Mouse (Mus musculus): ENCODE results near the gene 1700003F12Rik.

1700003F12Rik gene

GRCm38 (mm10) chr2:154549127-154549885 lies 2.4 kb downstream of the 1700003F12Rik start:
- DNase-seq (ENCODE audit: low read depth), result no peak

- no peak for DNase-seq (ENCODE audit: low read depth)
Measured at GRCm38 (mm10) chr2:154549886-154550189, 3.0 kb downstream of the 1700003F12Rik start.

- no peak for DNase-seq (ENCODE audit: low read depth)
Measured at GRCm38 (mm10) chr2:154550937-154551336, 4.1 kb downstream of the 1700003F12Rik start.

GRCm38 (mm10) chr2:154551476-154551875 lies 4.6 kb downstream of the 1700003F12Rik start, which contains the start of gene Actl10:
Gene Actl10 (plus strand): TSS chr2:154551776.
- no peak for DNase-seq (ENCODE audit: low read depth)

- DNase-seq (ENCODE audit: low read depth), result no peak
Measured at GRCm38 (mm10) chr2:154551927-154552326, 5.0 kb downstream of the 1700003F12Rik start.

- DNase-seq (ENCODE audit: low read depth), result no peak
Measured at GRCm38 (mm10) chr2:154552424-154552907, 5.6 kb downstream of the 1700003F12Rik start.

GRCm38 (mm10) chr2:154555235-154555634 lies 8.3 kb downstream of the 1700003F12Rik start:
- no peak for DNase-seq (ENCODE audit: low read depth)

GRCm38 (mm10) chr2:154557184-154557832 lies 10.4 kb downstream of the 1700003F12Rik start:
- no peak for DNase-seq (ENCODE audit: low read depth)

GRCm38 (mm10) chr2:154558264-154559039 lies 11.6 kb downstream of the 1700003F12Rik start, which contains the start of gene Necab3:
Gene Necab3 (minus strand): TSS chr2:154558890.
- DNase-seq (ENCODE audit: low read depth), result no peak

- no peak for DNase-seq (ENCODE audit: low read depth)
Measured at GRCm38 (mm10) chr2:154563612-154564170, 16.8 kb downstream of the 1700003F12Rik start.

- no peak for DNase-seq (ENCODE audit: low read depth)
Measured at GRCm38 (mm10) chr2:154565562-154565961, 18.7 kb downstream of the 1700003F12Rik start.

- no peak for DNase-seq (ENCODE audit: low read depth)
Measured at GRCm38 (mm10) chr2:154566641-154567040, 19.8 kb downstream of the 1700003F12Rik start.

GRCm38 (mm10) chr2:154567766-154568165 lies 20.9 kb downstream of the 1700003F12Rik start:
- DNase-seq (ENCODE audit: low read depth), result no peak

GRCm38 (mm10) chr2:154568329-154569070 lies 21.6 kb downstream of the 1700003F12Rik start:
- no peak for DNase-seq (ENCODE audit: low read depth)

GRCm38 (mm10) chr2:154569071-154569748 lies 22.3 kb downstream of the 1700003F12Rik start:
- DNase-seq (ENCODE audit: low read depth), result peak; percentile 69

- peak; percentile 90 for DNase-seq (ENCODE audit: low read depth)
Measured at GRCm38 (mm10) chr2:154569836-154570286, 23.0 kb downstream of the 1700003F12Rik start, which contains the start of gene E2f1. Gene E2f1 (minus strand): TSS chr2:154569892.

GRCm38 (mm10) chr2:154570666-154571065 lies 23.8 kb downstream of the 1700003F12Rik start:
- DNase-seq (ENCODE audit: low read depth), result no peak

GRCm38 (mm10) chr2:154571266-154571665 lies 24.4 kb downstream of the 1700003F12Rik start:
- no peak for DNase-seq (ENCODE audit: low read depth)

GRCm38 (mm10) chr2:154571976-154572375 lies 25.1 kb downstream of the 1700003F12Rik start:
- DNase-seq (ENCODE audit: low read depth), result no peak

- DNase-seq (ENCODE audit: low read depth), result no peak
Measured at GRCm38 (mm10) chr2:154572996-154573395, 26.1 kb downstream of the 1700003F12Rik start.

GRCm38 (mm10) chr2:154574271-154574670 lies 27.4 kb downstream of the 1700003F12Rik start:
- DNase-seq (ENCODE audit: low read depth), result no peak
